Mouse (Mus musculus) splenic B cell, adult 2 months (primary cell): Measurements from ENCODE around the gene Lamtor2.

Source experiments
- DNase-seq: peaks from one replicate; pipeline ENCODE4 v3.0.0-alpha.2; 2011; ENCODE audit warnings: low read depth, low spot score
- H3K27me3 ChIP-seq: 2 replicates; pipeline ENCODE4 v1.6.1; 2012; ENCODE audit warnings: mild to moderate bottlenecking, low read length, moderate library complexity, mixed read lengths; ENCODE audit not compliant: control insufficient read depth, poor library complexity, insufficient read depth, severe bottlenecking
- H3K36me3 ChIP-seq: 2 replicates; pipeline ENCODE4 v1.6.1; 2012; ENCODE audit warnings: mild to moderate bottlenecking, low read length, moderate library complexity, mixed read lengths; ENCODE audit not compliant: control insufficient read depth, poor library complexity, insufficient read depth, severe bottlenecking

Gene Lamtor2

GRCm38 (mm10) chr3:88575540-88575939 lies 22.7 kb upstream of the Lamtor2 start, which contains the start of gene Ssr2:
Gene Ssr2 (plus strand): TSS chr3:88575876.
- DNase-seq: no peak
- Histone ChIP-seq H3K27me3 (no peaks in the 10 kb centered on the region), H3K36me3 (no peaks in the 10 kb centered on the region)

- Histone ChIP-seq H3K27me3 (no peaks in the 10 kb centered on the region), H3K36me3 (0 out of 2 replicates have a peak, but pooled peaks cover 1% of the 10 kb centered on the region)
- DNase-seq: no peak
Measured at GRCm38 (mm10) chr3:88573810-88574209, 20.9 kb upstream of the Lamtor2 start.

DNA sequence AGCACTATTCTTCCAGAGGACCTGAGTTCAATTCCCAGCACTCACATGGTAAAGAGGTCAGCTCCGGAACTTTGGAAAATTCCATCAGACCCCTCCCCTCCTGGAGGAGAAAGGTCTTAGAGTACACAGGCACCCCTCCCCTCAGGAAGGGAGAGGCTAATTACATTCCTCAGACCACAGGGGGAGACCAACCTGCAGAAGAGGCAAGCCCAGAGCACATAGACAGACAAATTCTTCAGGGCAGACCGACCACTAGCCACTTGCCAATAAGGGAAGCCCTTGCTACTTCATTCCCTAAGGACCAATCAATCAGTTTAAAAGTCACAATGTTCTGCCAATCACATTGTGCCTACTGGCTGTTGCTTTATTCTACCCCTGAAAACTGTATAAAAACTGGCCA lies 20.0 kb upstream of the Lamtor2 start:
- H3K36me3 ChIP-seq: 0 out of 2 replicates have a peak, but pooled peaks cover 1% of the 10 kb centered on the region

GRCm38 (mm10) chr3:88571856-88572255 lies 19.0 kb upstream of the Lamtor2 start:
- DNase-seq: no peak
- no peaks in the 10 kb centered on the region for H3K27me3 ChIP-seq

More for the DNA sequence above, 20.0 kb upstream of the Lamtor2 start:
- no peak for DNase-seq
- no peaks in the 10 kb centered on the region for H3K27me3 ChIP-seq

DNA sequence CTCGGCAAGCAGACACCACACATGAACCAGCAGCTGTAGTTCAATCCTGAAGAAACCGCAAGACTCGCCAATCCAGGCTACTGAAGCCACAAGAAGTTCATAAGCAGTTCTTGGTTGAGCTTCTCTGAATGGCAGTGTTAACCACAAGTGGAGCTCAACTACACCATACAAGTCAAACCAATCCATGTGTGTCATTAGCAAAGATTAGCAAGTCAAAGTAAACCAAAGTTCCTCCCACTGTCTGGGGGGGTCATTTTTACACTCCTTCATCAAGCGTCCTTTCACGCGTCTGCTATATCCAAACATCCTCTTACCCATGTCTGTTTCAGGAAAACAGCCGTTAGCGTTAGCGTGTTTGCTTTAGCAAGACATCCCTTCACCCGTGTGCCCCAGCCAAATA lies 17.5 kb upstream of the Lamtor2 start:
- DNase-seq: no peak
- Histone ChIP-seq H3K27me3 (no peaks in the 10 kb centered on the region), H3K36me3 (peaks cover 3% of the 10 kb centered on the region)

More at GRCm38 (mm10) chr3:88571856-88572255, 19.0 kb upstream of the Lamtor2 start:
- 0 out of 2 replicates have a peak, but pooled peaks cover 1% of the 10 kb centered on the region for H3K36me3 ChIP-seq

DNA sequence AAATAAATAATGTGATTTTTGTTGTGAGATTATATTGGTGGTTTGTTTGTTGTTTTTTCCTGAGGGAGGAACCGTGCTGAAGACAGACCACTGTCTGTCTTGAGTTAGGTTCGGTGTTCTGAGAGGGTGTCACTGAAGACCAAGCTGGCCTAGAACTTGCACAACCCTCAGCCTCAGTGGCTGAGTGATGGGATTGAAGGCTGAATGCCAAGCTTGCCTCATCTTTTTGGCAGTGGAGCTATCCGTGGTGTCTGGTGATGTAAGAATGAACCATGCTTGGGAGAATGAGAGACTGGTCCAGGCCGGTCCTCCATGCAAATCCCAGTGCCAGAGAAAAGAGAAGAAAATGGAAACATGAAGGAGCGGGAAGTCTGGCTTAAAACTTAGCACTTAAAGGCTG lies 16.8 kb upstream of the Lamtor2 start:
- H3K36me3 ChIP-seq: peaks cover 7% of the 10 kb centered on the region
- DNase-seq: no peak
- H3K27me3 ChIP-seq: no peaks in the 10 kb centered on the region

DNA sequence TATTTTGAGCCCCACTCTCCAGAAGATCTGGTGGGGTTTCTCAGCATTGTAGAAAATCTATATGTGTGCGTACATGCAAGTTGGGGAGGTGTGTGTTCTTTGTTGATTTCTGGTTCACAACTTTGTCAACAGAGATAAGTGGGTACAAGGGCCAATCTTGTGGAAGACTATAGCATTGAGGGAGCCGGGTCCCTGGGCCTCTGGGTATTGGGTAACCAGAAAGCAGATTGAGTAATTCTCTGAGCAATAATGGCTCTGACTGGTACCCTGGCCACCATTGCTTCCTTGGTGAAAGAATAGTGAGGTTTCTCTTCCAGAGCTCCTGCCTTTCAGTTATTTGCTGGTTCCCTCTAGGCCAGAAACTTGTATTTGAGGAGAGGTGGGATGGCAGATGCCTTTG lies 16.2 kb upstream of the Lamtor2 start:
- no peak for DNase-seq
- peaks cover 8% of the 10 kb centered on the region for H3K36me3 ChIP-seq

DNA sequence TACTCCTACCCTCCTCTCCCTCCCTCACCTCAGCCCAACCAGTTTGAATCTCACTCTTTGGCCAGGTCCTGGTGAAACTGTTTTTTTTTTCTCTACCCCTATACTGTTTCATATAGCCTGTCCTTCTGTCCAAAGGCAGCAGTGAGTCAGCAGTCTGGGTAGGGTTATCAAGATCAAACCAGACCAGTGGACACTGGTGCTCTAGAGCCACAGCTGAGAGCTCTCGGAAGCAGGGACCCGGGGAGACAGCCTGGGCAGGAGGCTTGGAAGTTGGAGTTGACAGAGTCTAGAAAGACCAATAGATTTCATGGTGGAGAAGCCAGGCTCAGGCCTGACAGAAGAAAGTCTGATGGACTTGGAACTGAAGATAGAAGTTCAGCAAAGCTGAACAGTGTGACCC lies 15.7 kb upstream of the Lamtor2 start:
- peaks cover 10% of the 10 kb centered on the region for H3K36me3 ChIP-seq
- DNase-seq: no peak
- H3K27me3 ChIP-seq: no peaks in the 10 kb centered on the region

More for the DNA sequence above, 16.2 kb upstream of the Lamtor2 start:
- H3K27me3 ChIP-seq: no peaks in the 10 kb centered on the region

DNA sequence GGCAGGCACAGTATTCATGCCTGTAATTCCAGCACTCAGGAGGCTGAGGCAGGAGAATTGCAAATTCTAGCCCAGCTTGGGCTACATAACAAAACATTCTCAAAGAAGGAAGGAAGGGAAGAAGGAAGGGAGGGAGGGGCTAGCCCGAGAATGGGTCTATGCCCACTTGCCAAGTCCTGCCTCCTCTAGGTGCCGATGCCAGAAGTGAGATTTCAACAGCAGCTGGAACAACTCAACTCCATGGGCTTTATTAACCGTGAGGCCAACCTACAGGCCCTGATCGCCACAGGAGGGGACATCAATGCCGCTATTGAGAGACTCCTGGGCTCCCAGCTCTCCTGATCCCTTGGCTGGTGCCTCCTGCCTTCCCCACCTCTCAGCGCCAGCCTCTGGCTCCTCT lies 15.0 kb upstream of the Lamtor2 start:
- no peak for DNase-seq
- H3K27me3 ChIP-seq: no peaks in the 10 kb centered on the region

DNA sequence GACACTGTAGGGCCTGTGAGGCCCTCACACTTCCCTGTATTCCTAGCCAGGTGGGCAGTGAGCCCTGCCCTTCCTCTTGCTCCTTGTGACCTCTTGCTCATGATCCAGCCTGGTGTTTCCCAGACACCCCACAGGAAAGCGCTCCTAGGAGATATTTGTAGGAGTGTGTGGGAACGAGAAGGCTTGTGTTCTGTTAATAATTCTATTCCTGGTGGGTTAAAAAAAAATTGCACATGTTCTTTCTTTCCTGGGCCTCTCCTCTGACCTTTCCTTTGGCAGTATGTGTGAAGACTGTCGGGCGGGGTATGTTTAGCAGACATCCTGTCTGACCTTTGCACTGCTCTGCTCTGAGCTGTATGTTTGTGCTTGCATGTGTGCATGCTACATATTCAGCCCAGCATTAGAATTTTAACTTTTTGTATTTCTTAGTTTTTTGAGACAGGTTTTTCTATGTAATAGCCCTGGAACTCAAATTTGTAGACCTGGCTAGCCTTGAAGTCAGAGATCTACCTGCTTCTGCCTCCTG lies 13.7 kb upstream of the Lamtor2 start:
- Histone ChIP-seq H3K36me3 (peaks cover 11% of the 10 kb centered on the region), H3K27me3 (no peaks in the 10 kb centered on the region)
- no peak for DNase-seq

More for the DNA sequence above, 15.0 kb upstream of the Lamtor2 start:
- H3K36me3 ChIP-seq: peaks cover 10% of the 10 kb centered on the region

- no peak for DNase-seq
- H3K36me3 ChIP-seq: peaks cover 11% of the 10 kb centered on the region
- H3K27me3 ChIP-seq: no peaks in the 10 kb centered on the region
Measured at GRCm38 (mm10) chr3:88566116-88566515, 13.2 kb upstream of the Lamtor2 start.

- no peak for DNase-seq
- peaks cover 12% of the 10 kb centered on the region for H3K36me3 ChIP-seq
- H3K27me3 ChIP-seq: no peaks in the 10 kb centered on the region
Measured at GRCm38 (mm10) chr3:88563966-88564365, 11.1 kb upstream of the Lamtor2 start.

- no peak for DNase-seq
- Histone ChIP-seq H3K27me3 (no peaks in the 10 kb centered on the region), H3K36me3 (peaks cover 12% of the 10 kb centered on the region)
Measured at GRCm38 (mm10) chr3:88563442-88563841, 10.6 kb upstream of the Lamtor2 start.

DNA sequence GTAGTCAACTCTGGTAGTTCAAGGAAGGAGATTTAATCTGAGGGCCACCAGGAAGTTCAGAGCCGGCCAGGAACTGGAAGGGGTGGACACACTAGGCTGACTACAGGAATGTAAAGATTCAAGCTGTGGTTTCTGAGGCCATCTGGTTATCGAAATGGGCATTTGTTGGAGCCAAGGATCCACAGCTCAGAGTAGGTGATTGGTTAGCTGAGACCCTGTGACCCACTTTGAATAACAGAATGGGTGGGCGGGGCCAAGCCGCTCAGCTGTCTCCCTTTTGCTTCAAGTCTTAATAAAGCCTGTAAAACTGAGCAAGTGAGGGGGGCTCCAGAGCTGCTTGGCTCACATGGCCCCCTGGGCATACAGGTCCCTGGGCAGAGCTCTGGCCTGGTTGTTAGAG lies 9.1 kb upstream of the Lamtor2 start:
- no peak for DNase-seq
- H3K27me3 ChIP-seq: no peaks in the 10 kb centered on the region
- H3K36me3 ChIP-seq: peaks cover 12% of the 10 kb centered on the region

GRCm38 (mm10) chr3:88559596-88559995 lies 6.7 kb upstream of the Lamtor2 start:
- no peak for DNase-seq
- Histone ChIP-seq H3K27me3 (no peaks in the 10 kb centered on the region), H3K36me3 (peaks cover 6% of the 10 kb centered on the region; the same call in 1 of the 2 replicates)

GRCm38 (mm10) chr3:88556616-88557015 lies 3.7 kb upstream of the Lamtor2 start:
- peaks cover 2% of the 10 kb centered on the region; the same call in 1 of the 2 replicates for H3K36me3 ChIP-seq

More at GRCm38 (mm10) chr3:88556616-88557015, 3.7 kb upstream of the Lamtor2 start:
- no peaks in the 10 kb centered on the region for H3K27me3 ChIP-seq
- DNase-seq: no peak
